Mouse (Mus musculus) liver, embryonic 11.5 days (tissue): ENCODE measurements around the gene Myo1g. TPM values are rescaled to one million over a fixed set of nuclear protein-coding genes. Genes with fewer than 3 reads are reported as not detected.

ENCODE experiments used
- ATAC-seq: fragments of 200-750 bp; cut with Nextera tagmentation; replicated peaks from 2 replicates; pipeline ENCODE4 v1.8.0; 2017; ENCODE audit warnings: moderate number of reproducible peaks, mild to moderate bottlenecking, moderate TSS enrichment, moderate library complexity; ENCODE audit not compliant: low FRiP score
- DNase-seq: peaks from one replicate; pipeline ENCODE4 v3.0.0-alpha.2; 2017; ENCODE audit warnings: low spot score
- H3K27ac ChIP-seq: fragments of 300-500 bp; sonication (generic); 2 replicates; pipeline ENCODE4 v1.5.1; 2014; ENCODE audit warnings: mild to moderate bottlenecking, low read depth, low read length, control low read depth
- H3K27me3 ChIP-seq: fragments of 300-500 bp; sonication (generic); replicated peaks from 2 replicates; pipeline ENCODE4 v1.6.1; 2014; ENCODE audit warnings: low read length, mixed read lengths; ENCODE audit not compliant: control insufficient read depth, insufficient read depth
- H3K36me3 ChIP-seq: fragments of 300-500 bp; sonication (generic); 2 replicates; pipeline ENCODE4 v1.6.1; 2014; ENCODE audit warnings: mild to moderate bottlenecking, low read length, moderate library complexity, mixed read lengths; ENCODE audit not compliant: control insufficient read depth, insufficient read depth
- H3K4me1 ChIP-seq: fragments of 300-500 bp; sonication (generic); replicated peaks from 2 replicates; pipeline ENCODE4 v1.6.1; 2014; ENCODE audit warnings: low read length, mixed read lengths; ENCODE audit not compliant: control insufficient read depth, insufficient read depth
- H3K4me2 ChIP-seq: fragments of 300-500 bp; sonication (generic); 2 replicates; pipeline ENCODE4 v1.6.1; 2014; ENCODE audit warnings: mild to moderate bottlenecking, control low read depth, moderate library complexity
- H3K4me3 ChIP-seq: fragments of 300-500 bp; sonication (generic); 2 replicates; pipeline ENCODE4 v1.5.1; 2014; ENCODE audit warnings: low read depth, low read length, control low read depth
- H3K9ac ChIP-seq: fragments of 300-500 bp; sonication (generic); 2 replicates; pipeline ENCODE4 v1.6.1; 2014; ENCODE audit warnings: low read depth, low read length, control low read depth
- H3K9me3 ChIP-seq: fragments of 300-500 bp; sonication (generic); 2 replicates; pipeline ENCODE4 v1.6.1; 2016; ENCODE audit warnings: low read length, inconsistent platforms, mixed read lengths; ENCODE audit not compliant: control insufficient read depth
- WGBS: fragments of 180-500 bp; shearing (Covaris S2); extraction: QIAGEN DNeasy Blood & Tissue Kit; methylation state at CpG from one replicate; pipeline ENCODE4 v1.1.7; 2014; 5-methylcytosine and 5-hydroxymethylcytosine counted together
- polyA plus RNA-seq: library from polyadenylated mRNA; unstranded; fragments of >200 nt; fragmentation: Nextera tagmentation; extraction: Ambion mirVana; gene quantifications from 2 replicates; pipeline ENCODE4 v1.2.1, GENCODE M21; 2014

Myo1g gene
- polyA plus RNA-seq, 1 experiment from 2014 or later: 5.6 TPM

DNA sequence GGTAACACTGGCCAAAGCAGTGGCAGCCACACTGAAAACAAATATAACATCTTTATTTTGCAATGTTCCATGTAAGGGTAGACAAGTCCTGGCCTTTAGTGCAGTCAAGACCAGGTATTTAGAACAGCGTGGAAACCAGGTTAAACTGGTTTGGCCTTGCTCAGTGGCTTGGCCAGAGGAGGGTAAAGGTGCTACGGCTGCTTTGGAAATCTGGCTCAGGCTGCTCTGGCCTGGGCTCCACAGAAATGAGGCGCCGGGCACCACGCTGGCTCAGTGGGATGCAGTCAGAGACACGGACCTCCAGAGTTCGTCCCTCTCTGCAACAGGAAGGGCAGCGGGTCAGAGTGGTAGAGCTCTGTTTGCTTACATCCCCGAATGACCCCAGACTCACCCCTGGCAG is 14.2 kb downstream of the Myo1g start:
- Histone ChIP-seq H3K4me2 (no peak overlapping the region), H3K27ac (no peak overlapping the region), H3K9ac (no peak overlapping the region), H3K36me3 (no peaks in the 10 kb centered on the region), H3K9me3 (no peaks in the 10 kb centered on the region), H3K27me3 (no peaks in the 10 kb centered on the region), H3K4me3 (no peak overlapping the region), H3K4me1 (no peaks in the 10 kb centered on the region)
- 77% methylated on average over 9 of the region's 9 CpGs for WGBS
- DNase-seq (no peak), ATAC-seq (no peak)

DNA sequence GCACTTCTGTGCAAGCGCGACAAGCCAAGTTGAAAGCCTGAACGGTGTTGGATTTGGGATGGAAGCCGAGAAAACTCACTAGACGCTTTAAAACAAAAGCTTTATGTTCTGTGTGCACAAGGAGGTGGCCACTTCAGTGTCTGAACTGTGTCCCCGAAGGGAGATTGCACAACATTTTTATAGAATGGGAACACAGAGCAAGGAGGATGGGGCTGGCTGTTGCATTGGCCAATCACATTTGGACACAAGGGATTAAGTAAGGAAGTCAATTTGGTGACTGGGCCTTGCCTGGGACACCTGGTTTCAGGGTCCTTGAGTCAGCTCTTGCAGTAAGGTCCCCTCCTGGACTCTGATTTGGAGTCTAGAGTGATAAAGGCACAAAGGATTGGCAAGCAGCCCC is 16.1 kb downstream of the Myo1g start:
- H3K4me2 ChIP-seq: no peak overlapping the region
- H3K36me3 ChIP-seq: no peaks in the 10 kb centered on the region
- DNase-seq (no peak), ATAC-seq (no peak)
- H3K27me3 ChIP-seq: no peaks in the 10 kb centered on the region
- WGBS: 79% methylated on average over 6 of the region's 6 CpGs
- no peak overlapping the region for H3K27ac ChIP-seq
- H3K4me3 ChIP-seq: no peak overlapping the region
- H3K9me3 ChIP-seq: no peaks in the 10 kb centered on the region
- no peaks in the 10 kb centered on the region for H3K4me1 ChIP-seq
- no peak overlapping the region for H3K9ac ChIP-seq

DNA sequence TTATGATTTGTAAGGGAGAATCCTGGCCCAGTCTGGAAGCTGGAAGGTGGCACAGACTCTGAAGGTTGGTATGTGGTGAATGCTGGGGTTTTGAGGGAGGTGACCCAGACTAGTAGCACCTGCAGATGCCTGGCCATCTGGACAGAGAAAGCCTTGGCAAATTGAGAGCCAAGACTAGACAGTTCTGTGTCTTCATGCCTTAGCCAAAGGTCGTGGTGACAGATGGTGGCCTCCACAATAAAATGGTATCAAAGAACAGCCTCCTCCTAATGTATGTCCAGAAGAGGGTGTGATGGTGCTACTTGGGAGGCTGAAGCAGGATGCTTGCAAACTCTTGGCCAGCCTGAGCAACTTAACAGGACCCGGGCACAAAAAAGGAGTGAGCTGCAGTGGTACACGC is 16.5 kb downstream of the Myo1g start:
- H3K4me1 ChIP-seq: no peaks in the 10 kb centered on the region
- H3K9me3 ChIP-seq: no peaks in the 10 kb centered on the region
- H3K9ac ChIP-seq: no peak overlapping the region
- no peaks in the 10 kb centered on the region for H3K36me3 ChIP-seq
- H3K27me3 ChIP-seq: no peaks in the 10 kb centered on the region
- no peak for ATAC-seq
- 74% methylated on average over 3 of the region's 3 CpGs for WGBS
- no peak overlapping the region for H3K27ac ChIP-seq
- no peak overlapping the region for H3K4me2 ChIP-seq
- no peak for DNase-seq
- H3K4me3 ChIP-seq: no peak overlapping the region

- Histone ChIP-seq H3K4me2 (no peak overlapping the region), H3K4me1 (no peaks in the 10 kb centered on the region), H3K9me3 (no peaks in the 10 kb centered on the region), H3K27ac (no peak overlapping the region), H3K9ac (no peak overlapping the region), H3K36me3 (no peaks in the 10 kb centered on the region), H3K4me3 (no peak overlapping the region), H3K27me3 (no peaks in the 10 kb centered on the region)
- 88% methylated on average over 2 of the region's 2 CpGs for WGBS
- DNase-seq (no peak), ATAC-seq (no peak)
Measured at GRCm38 (mm10) chr11:6502506-6502905, 18.3 kb downstream of the Myo1g start.

DNA sequence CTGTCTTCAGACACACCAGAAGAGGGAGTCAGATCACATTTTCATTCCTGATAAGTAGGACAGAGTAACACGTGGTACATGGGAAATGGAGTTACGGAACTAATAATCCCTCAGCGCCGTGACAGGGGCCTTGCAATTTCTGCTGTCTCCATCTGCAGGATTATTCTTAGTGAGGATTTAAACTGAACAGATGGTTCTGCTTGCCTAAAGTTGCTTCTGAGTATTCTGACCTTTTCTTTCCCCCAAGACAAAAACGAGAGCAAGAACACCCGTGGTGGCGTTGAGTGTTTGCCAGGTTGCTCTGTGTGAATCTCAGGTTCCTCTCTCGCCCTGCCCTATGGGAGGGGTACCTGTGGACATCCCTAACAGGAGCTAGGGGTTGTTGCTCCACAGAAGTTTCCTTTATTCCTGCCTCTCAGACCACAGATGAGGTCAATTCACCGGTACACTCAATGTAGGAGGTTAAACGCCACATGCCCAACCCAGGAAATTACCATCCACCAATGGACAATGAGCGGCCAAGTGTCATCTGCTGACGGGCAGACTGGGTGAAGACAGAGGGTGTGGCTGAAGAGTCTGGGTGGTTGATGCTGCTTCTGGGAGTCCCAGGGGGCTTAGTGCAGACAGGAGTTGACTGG is 23.3 kb downstream of the Myo1g start:
- WGBS: 74% methylated on average over 12 of the region's 12 CpGs
- DNase-seq: no peak

DNA sequence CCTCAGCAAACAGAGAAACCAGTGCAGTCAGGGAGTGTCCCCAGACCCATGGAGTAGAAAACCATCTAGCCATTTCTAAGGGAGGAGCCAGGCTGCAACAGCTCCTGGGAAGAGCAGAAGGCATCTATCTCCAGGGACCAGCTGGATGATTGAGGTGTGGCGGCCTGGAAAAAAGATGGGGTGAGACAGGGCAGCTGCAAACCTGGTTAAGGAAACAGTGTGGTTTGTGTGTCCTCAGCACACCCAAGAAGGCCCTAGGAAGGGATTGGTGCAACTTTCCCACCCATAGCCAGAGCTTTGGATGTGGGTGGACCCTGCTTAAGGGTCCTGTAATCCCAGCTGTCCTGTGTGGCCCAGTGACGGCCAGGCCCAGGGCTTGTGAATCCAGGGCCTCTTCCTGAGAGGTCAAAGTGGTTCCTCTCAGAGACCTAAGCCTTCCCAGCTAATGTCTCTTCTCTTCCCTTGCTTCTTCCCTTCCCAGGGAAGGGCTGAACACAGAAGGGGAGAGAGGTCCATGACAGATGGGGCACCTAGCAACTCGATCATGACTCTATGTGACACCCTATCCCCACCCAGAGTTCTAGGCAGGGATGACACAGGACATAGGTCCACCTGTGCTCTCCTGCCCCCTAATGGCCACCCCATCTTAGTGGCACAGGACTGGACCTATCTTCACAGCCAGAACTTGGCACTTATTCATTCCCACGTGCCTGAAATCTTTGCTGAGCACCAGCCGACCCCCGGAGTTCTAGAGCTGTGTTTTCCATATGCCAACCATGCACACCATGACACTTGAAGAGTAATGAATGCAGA is 30.9 kb downstream of the Myo1g start:
- Histone ChIP-seq H3K36me3 (no peaks in the 10 kb centered on the region), H3K27ac (no peak overlapping the region), H3K4me3 (no peak overlapping the region), H3K9me3 (no peaks in the 10 kb centered on the region), H3K27me3 (no peaks in the 10 kb centered on the region), H3K9ac (no peak overlapping the region), H3K4me2 (no peak overlapping the region), H3K4me1 (no peaks in the 10 kb centered on the region)
- WGBS: 57% methylated on average over 6 of the region's 6 CpGs
- DNase-seq (no peak), ATAC-seq (peak; percentile 76)

More for the DNA sequence above, 23.3 kb downstream of the Myo1g start:
- H3K27ac ChIP-seq: no peak overlapping the region
- no peaks in the 10 kb centered on the region for H3K27me3 ChIP-seq
- H3K4me3 ChIP-seq: no peak overlapping the region
- no peak; the same call in 1 of the 2 replicates for ATAC-seq
- no peak overlapping the region for H3K4me2 ChIP-seq
- no peaks in the 10 kb centered on the region for H3K9me3 ChIP-seq
- H3K4me1 ChIP-seq: no peaks in the 10 kb centered on the region
- H3K9ac ChIP-seq: no peak overlapping the region
- no peaks in the 10 kb centered on the region for H3K36me3 ChIP-seq

DNA sequence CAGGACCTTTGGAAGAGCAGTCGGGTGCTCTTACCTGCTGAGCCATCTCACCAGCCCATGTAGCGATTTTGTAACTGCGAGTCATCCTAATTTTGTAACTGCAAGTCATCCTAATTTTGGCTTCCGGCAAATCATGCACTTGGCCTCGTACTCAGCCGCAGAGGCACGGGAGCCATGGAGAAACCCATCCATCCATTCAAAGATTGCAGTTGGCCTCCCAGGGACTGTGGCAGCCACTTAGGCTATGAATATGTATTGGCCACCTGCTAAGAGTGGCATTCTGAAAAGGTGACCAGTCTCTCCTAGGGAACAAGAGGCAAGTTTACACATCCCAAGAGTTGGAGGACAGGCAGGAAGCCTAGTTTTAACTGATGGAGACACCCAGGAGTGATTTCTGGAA is 31.5 kb downstream of the Myo1g start:
- no peak for DNase-seq

DNA sequence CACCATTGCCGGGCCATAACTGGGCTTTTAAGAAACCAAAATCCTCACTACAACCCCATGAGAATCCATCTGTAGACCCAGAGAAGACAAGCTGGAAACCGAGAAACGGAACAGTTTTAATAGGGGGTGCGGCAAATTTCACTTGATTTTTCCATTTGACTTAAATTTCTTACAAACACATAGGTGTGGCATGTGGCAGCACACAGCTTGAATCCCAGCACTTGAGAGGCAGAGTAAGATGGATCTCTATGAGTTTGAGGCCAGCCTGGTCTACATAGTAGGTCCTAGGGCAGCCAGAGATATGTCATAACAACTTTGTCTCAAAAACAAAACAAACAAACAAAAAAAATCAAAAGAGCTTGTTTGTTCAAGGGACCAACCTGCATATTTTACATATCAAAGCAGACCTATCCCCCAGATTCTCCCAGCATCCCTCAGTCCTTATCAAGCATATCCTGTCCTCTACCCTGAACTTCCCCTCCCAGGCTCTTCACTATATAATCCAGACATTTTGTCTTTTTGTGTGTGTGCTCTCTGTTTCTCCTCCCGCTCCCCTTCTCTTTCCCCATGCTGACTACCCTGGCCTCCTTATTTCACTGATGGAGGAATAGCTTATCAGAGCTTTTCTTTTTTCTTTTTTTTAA is 32.6 kb downstream of the Myo1g start:
- H3K4me1 ChIP-seq: peaks cover 3% of the 10 kb centered on the region; the same call in 1 of the 2 replicates
- H3K27ac ChIP-seq: no peak overlapping the region
- H3K36me3 ChIP-seq: no peaks in the 10 kb centered on the region
- no peak overlapping the region for H3K4me3 ChIP-seq
- 93% methylated on average over 5 of the region's 5 CpGs for WGBS
- H3K4me2 ChIP-seq: no peak overlapping the region
- ATAC-seq (no peak), DNase-seq (no peak)
- no peak overlapping the region for H3K9ac ChIP-seq
- H3K9me3 ChIP-seq: no peaks in the 10 kb centered on the region
- H3K27me3 ChIP-seq: no peaks in the 10 kb centered on the region

More for the DNA sequence above, 31.5 kb downstream of the Myo1g start:
- H3K36me3 ChIP-seq: no peaks in the 10 kb centered on the region
- H3K4me3 ChIP-seq: no peak overlapping the region
- no peaks in the 10 kb centered on the region for H3K27me3 ChIP-seq
- no peak overlapping the region for H3K9ac ChIP-seq
- H3K27ac ChIP-seq: no peak overlapping the region
- H3K4me2 ChIP-seq: no peak overlapping the region
- no peak for ATAC-seq
- 89% methylated on average over 7 of the region's 7 CpGs for WGBS
- H3K4me1 ChIP-seq: no peaks in the 10 kb centered on the region
- no peaks in the 10 kb centered on the region for H3K9me3 ChIP-seq
